Comparison of ENCODE assay signal across 17 mouse cellular contexts in genomic region chr2:103282184-103282750, GRCm38 (mm10). TPM values are rescaled to one million over a fixed set of nuclear protein-coding genes. Genes with fewer than 3 reads are reported as not detected.
DNase-seq lines count a peak whose midpoint lies in the region; ATAC-seq and TF ChIP-seq lines count a peak whose summit lies in the region.
"Had no signal": no experiment of that assay in that cellular context is flagged by ENCODE, and none has a peak within 500 bp of the region (broad histone marks: within the 10 kb centered on the region; RNA-seq: fewer than 3 reads in every experiment).

No protein-coding gene starts in this region.

- TF ChIP-seq CTCF in stomach, postnatal 0 days (IDR thresholded peaks at IDR 0.05; ENCODE audit: low read depth) = no peak

- H3K36me3 ChIP-seq in lung, embryonic 16.5 days (ENCODE audit: control insufficient read depth, insufficient read depth, low read length) = no peaks in the 10 kb centered on the region
- no peaks in the 10 kb centered on the region for H3K36me3 ChIP-seq in heart, embryonic 16.5 days (ENCODE audit: control insufficient read depth, insufficient read depth)
- H3K36me3 ChIP-seq in stomach, postnatal 0 days (ENCODE audit: control insufficient read depth, insufficient read depth, low read length) = no peaks in the 10 kb centered on the region
- no peaks in the 10 kb centered on the region for H3K36me3 ChIP-seq in midbrain, embryonic 14.5 days (ENCODE audit: control insufficient read depth, insufficient read depth, low read length)
- H3K36me3 ChIP-seq in neural tube, embryonic 15.5 days = no peaks in the 10 kb centered on the region
- H3K36me3 ChIP-seq: limb, embryonic 12.5 days; midbrain, embryonic 13.5 days had no signal

- ATAC-seq in lung, embryonic 16.5 days (ENCODE audit: low read depth) = peak; percentile 27; the same call in 1 of the 2 replicates
- ATAC-seq in heart, embryonic 16.5 days (replicated peaks; ENCODE audit: extremely low read depth, insufficient read depth, low FRiP score) = peak; percentile 64
- ATAC-seq in stomach, postnatal 0 days (ENCODE audit: low FRiP score, low TSS enrichment) = no peak
- ATAC-seq in midbrain, embryonic 14.5 days (ENCODE audit: low FRiP score, low TSS enrichment) = no peak
- ATAC-seq in neural tube, embryonic 15.5 days (ENCODE audit: low FRiP score) = no peak
- ATAC-seq: forebrain, postnatal 0 days; midbrain, embryonic 13.5 days had no signal

- DNase-seq in lung, postnatal 14 days = no peak
- peak; percentile 39 for DNase-seq in heart, adult 8-10 months (ENCODE audit: low spot score)
- no peak for DNase-seq in stomach, postnatal 0 days (ENCODE audit: low spot score)
- no peak for DNase-seq in midbrain, embryonic 14.5 days
- DNase-seq: cerebellum, adult 2 months; embryo, embryonic 11 days; forebrain, postnatal 0 days; gastrocnemius, postnatal 14 days; kidney, adult 9 months; right cerebral cortex, postnatal 4 days had no signal

- no peak overlapping the region for H3K4me2 ChIP-seq in lung, embryonic 16.5 days (ENCODE audit: low read depth, low read length)
- no peak overlapping the region for H3K4me2 ChIP-seq in heart, embryonic 16.5 days (ENCODE audit: low read depth, low read length)
- H3K4me2 ChIP-seq in stomach, postnatal 0 days (replicated peaks; ENCODE audit: low read depth) = no peak overlapping the region
- no peak overlapping the region for H3K4me2 ChIP-seq in midbrain, embryonic 14.5 days (ENCODE audit: low read length)
- H3K4me2 ChIP-seq in neural tube, embryonic 15.5 days = no peak overlapping the region
- H3K4me2 ChIP-seq: hindbrain, embryonic 14.5 days; limb, embryonic 12.5 days; midbrain, embryonic 13.5 days had no signal

- H3K4me3 ChIP-seq in lung, embryonic 16.5 days (ENCODE audit: low read length) = no peak overlapping the region
- no peak overlapping the region for H3K4me3 ChIP-seq in heart, embryonic 16.5 days (ENCODE audit: low read length)
- no peak overlapping the region for H3K4me3 ChIP-seq in stomach, postnatal 0 days (ENCODE audit: low read depth, low read length)
- H3K4me3 ChIP-seq in midbrain, embryonic 14.5 days (replicated peaks; ENCODE audit: low read depth, low read length) = no peak overlapping the region
- no peak overlapping the region for H3K4me3 ChIP-seq in neural tube, embryonic 15.5 days (replicated peaks)
- H3K4me3 ChIP-seq: limb, embryonic 12.5 days; midbrain, embryonic 13.5 days had no signal

- 21% methylated on average over 8 of the region's 8 CpGs for WGBS in lung, embryonic 16.5 days
- 15% methylated on average over 8 of the region's 8 CpGs for WGBS in heart, embryonic 16.5 days
- 49% methylated on average over 8 of the region's 8 CpGs for WGBS in stomach, postnatal 0 days
- 77% methylated on average over 8 of the region's 8 CpGs for WGBS in midbrain, embryonic 14.5 days
- 73% methylated on average over 8 of the region's 8 CpGs for WGBS in neural tube, embryonic 15.5 days

- H3K9me3 ChIP-seq in lung, embryonic 16.5 days (ENCODE audit: control insufficient read depth, low read length) = no peaks in the 10 kb centered on the region
- no peaks in the 10 kb centered on the region for H3K9me3 ChIP-seq in heart, embryonic 16.5 days (replicated peaks; ENCODE audit: control insufficient read depth, low read length)
- H3K9me3 ChIP-seq in stomach, postnatal 0 days (ENCODE audit: control insufficient read depth, low read length) = no peaks in the 10 kb centered on the region
- no peaks in the 10 kb centered on the region for H3K9me3 ChIP-seq in midbrain, embryonic 14.5 days (ENCODE audit: control insufficient read depth, low read length)
- no peaks in the 10 kb centered on the region for H3K9me3 ChIP-seq in neural tube, embryonic 15.5 days (replicated peaks)
- H3K9me3 ChIP-seq: limb, embryonic 12.5 days; midbrain, embryonic 13.5 days had no signal

- H3K4me1 ChIP-seq in lung, embryonic 16.5 days (replicated peaks; ENCODE audit: control insufficient read depth, insufficient read depth, low read length) = peaks cover 28% of the 10 kb centered on the region
- H3K4me1 ChIP-seq in heart, embryonic 16.5 days (ENCODE audit: control insufficient read depth, insufficient read depth, low read length) = peaks cover 10% of the 10 kb centered on the region; the same call in 1 of the 2 replicates
- peaks cover 13% of the 10 kb centered on the region for H3K4me1 ChIP-seq in stomach, postnatal 0 days (replicated peaks; ENCODE audit: control insufficient read depth, insufficient read depth)
- no peaks in the 10 kb centered on the region for H3K4me1 ChIP-seq in midbrain, embryonic 14.5 days (ENCODE audit: control insufficient read depth, insufficient read depth, low read length)
- no peaks in the 10 kb centered on the region for H3K4me1 ChIP-seq in neural tube, embryonic 15.5 days
- H3K4me1 ChIP-seq: midbrain, embryonic 13.5 days had no signal

- no peak for TF ChIP-seq EP300 in stomach, postnatal 0 days (optimal IDR thresholded peaks at IDR 0.05)

- H3K27me3 ChIP-seq in lung, embryonic 16.5 days (ENCODE audit: control insufficient read depth, insufficient read depth, low read depth, low read length) = no peaks in the 10 kb centered on the region
- no peaks in the 10 kb centered on the region for H3K27me3 ChIP-seq in heart, embryonic 16.5 days (ENCODE audit: control insufficient read depth, insufficient read depth, low read length)
- H3K27me3 ChIP-seq in stomach, postnatal 0 days (ENCODE audit: control insufficient read depth, insufficient read depth, low read length) = no peaks in the 10 kb centered on the region
- H3K27me3 ChIP-seq in midbrain, embryonic 14.5 days (ENCODE audit: control insufficient read depth, insufficient read depth, low read length) = no peaks in the 10 kb centered on the region
- no peaks in the 10 kb centered on the region for H3K27me3 ChIP-seq in neural tube, embryonic 15.5 days (replicated peaks)
- H3K27me3 ChIP-seq: midbrain, embryonic 13.5 days had no signal

- H3K9ac ChIP-seq in lung, embryonic 16.5 days (ENCODE audit: low read length) = peak overlapping the region; percentile 26; the same call in 1 of the 2 replicates
- H3K9ac ChIP-seq in heart, embryonic 16.5 days (ENCODE audit: low read length) = no peak overlapping the region
- H3K9ac ChIP-seq in stomach, postnatal 0 days (ENCODE audit: low read length) = no peak overlapping the region
- H3K9ac ChIP-seq in midbrain, embryonic 14.5 days (replicated peaks; ENCODE audit: low read length) = no peak overlapping the region
- no peak overlapping the region for H3K9ac ChIP-seq in neural tube, embryonic 15.5 days (replicated peaks)
- H3K9ac ChIP-seq: forebrain, postnatal 0 days; hindbrain, embryonic 14.5 days; limb, embryonic 12.5 days; midbrain, embryonic 13.5 days had no signal

- peak overlapping the region; percentile 63 for H3K27ac ChIP-seq in lung, embryonic 16.5 days (ENCODE audit: low read length)
- 0 out of 2 replicates have a peak overlapping the region, but pooled peaks have one; percentile 23 for H3K27ac ChIP-seq in heart, embryonic 16.5 days (ENCODE audit: low read length)
- H3K27ac ChIP-seq in stomach, postnatal 0 days (replicated peaks) = peak overlapping the region; percentile 56; the same call in 1 of the 2 replicates
- no peak overlapping the region for H3K27ac ChIP-seq in midbrain, embryonic 14.5 days (replicated peaks; ENCODE audit: low read depth, low read length)
- no peak overlapping the region for H3K27ac ChIP-seq in neural tube, embryonic 15.5 days (replicated peaks)
- H3K27ac ChIP-seq: hindbrain, embryonic 14.5 days; limb, embryonic 12.5 days; midbrain, embryonic 13.5 days had no signal

RNA-seq across cellular contexts. Expression of gene Ehf, which starts 20.8 kb away (rescaled TPM):
- polyA plus RNA-seq in lung, embryonic 16.5 days (2015; fragmentation: Nextera tagmentation; extraction: Ambion mirVana) = 7.1 and 7.3 TPM in 2 replicates
- under 1 TPM in 1 of 4 experiments, not detected in 3; 0.09 TPM for total RNA-seq in heart, adult 8-10 months (2022)
- polyA plus RNA-seq in heart, embryonic 16.5 days (2015; fragmentation: Nextera tagmentation; extraction: Ambion mirVana) = 1.3 and 1.8 TPM in 2 replicates
- polyA plus RNA-seq in stomach, postnatal 0 days (2015; fragmentation: Nextera tagmentation; extraction: Ambion mirVana) = 56.8 and 65.4 TPM in 2 replicates
- polyA plus RNA-seq in midbrain, embryonic 14.5 days (2014; fragmentation: Nextera tagmentation; extraction: Ambion mirVana) = not detected in 2 replicates
- 2.8 TPM in 1 of 2 replicates, not detected in the other for polyA plus RNA-seq in neural tube, embryonic 15.5 days (2015; fragmentation: Nextera tagmentation; extraction: Ambion mirVana)
- total RNA-seq: gastrocnemius, postnatal 14 days; layer of hippocampus, postnatal 25 days had no signal

Comparison
In these comparisons a context has a peak if more than half of its experiments do, and no peak if none do; other contexts are left out.
1. ATAC-seq: peak in lung, embryonic 16.5 days (single experiment) and heart, embryonic 16.5 days (single experiment); none in stomach, postnatal 0 days (single experiment), midbrain, embryonic 14.5 days (single experiment) and neural tube, embryonic 15.5 days (single experiment).
2. H3K27ac ChIP-seq: peak in lung, embryonic 16.5 days (single experiment), heart, embryonic 16.5 days (single experiment) and stomach, postnatal 0 days (single experiment); none in midbrain, embryonic 14.5 days (single experiment) and neural tube, embryonic 15.5 days (single experiment).